19 mouse cellular contexts compared by ENCODE assay signal in genomic region chr6:72065988-72066387, GRCm38 (mm10). TPM values are rescaled to one million over a fixed set of nuclear protein-coding genes. Genes with fewer than 3 reads are reported as not detected.
DNase-seq lines count a peak whose midpoint lies in the region; ATAC-seq and TF ChIP-seq lines count a peak whose summit lies in the region.
"Had no signal": no experiment of that assay in that cellular context is flagged by ENCODE, and none has a peak within 500 bp of the region (broad histone marks: within the 10 kb centered on the region; RNA-seq: fewer than 3 reads in every experiment).

No protein-coding gene starts in this region.

- 0 out of 2 replicates have a peak overlapping the region, but pooled peaks have one; percentile 16 for H3K27ac ChIP-seq in heart, embryonic 10.5 days
- H3K27ac ChIP-seq in heart, embryonic 12.5 days (ENCODE audit: poor library complexity, severe bottlenecking): no peak overlapping the region
- H3K27ac ChIP-seq in kidney, embryonic 14.5 days (ENCODE audit: low read depth, low read length): no peak overlapping the region
- no peak overlapping the region for H3K27ac ChIP-seq in lung, embryonic 14.5 days (ENCODE audit: low read depth)
- H3K27ac ChIP-seq in stomach, embryonic 14.5 days (ENCODE audit: low read length): no peak overlapping the region
- no peak overlapping the region for H3K27ac ChIP-seq in stomach, postnatal 0 days (replicated peaks)
- H3K27ac ChIP-seq: embryonic facial prominence, embryonic 10.5 days; forebrain, embryonic 10.5 days; gastrocnemius, adult 2 months; hindbrain, embryonic 14.5 days had no signal

- H3K27me3 ChIP-seq in heart, embryonic 10.5 days (ENCODE audit: insufficient read depth, poor library complexity, severe bottlenecking): no peaks in the 10 kb centered on the region
- no peaks in the 10 kb centered on the region for H3K27me3 ChIP-seq in heart, embryonic 12.5 days (replicated peaks)
- H3K27me3 ChIP-seq in kidney, embryonic 14.5 days (ENCODE audit: control insufficient read depth, insufficient read depth, low read length): no peaks in the 10 kb centered on the region
- H3K27me3 ChIP-seq in lung, embryonic 14.5 days (ENCODE audit: insufficient read depth, low read length): no peaks in the 10 kb centered on the region
- H3K27me3 ChIP-seq in stomach, embryonic 14.5 days (ENCODE audit: control insufficient read depth, insufficient read depth, low read length): no peaks in the 10 kb centered on the region
- no peaks in the 10 kb centered on the region for H3K27me3 ChIP-seq in stomach, postnatal 0 days (ENCODE audit: control insufficient read depth, insufficient read depth, low read length)

- no peak overlapping the region for H3K4me2 ChIP-seq in heart, embryonic 12.5 days
- no peak overlapping the region for H3K4me2 ChIP-seq in kidney, embryonic 14.5 days (replicated peaks; ENCODE audit: low read depth, low read length)
- no peak overlapping the region for H3K4me2 ChIP-seq in lung, embryonic 14.5 days
- H3K4me2 ChIP-seq in stomach, embryonic 14.5 days (replicated peaks; ENCODE audit: low read depth, low read length): no peak overlapping the region
- H3K4me2 ChIP-seq in stomach, postnatal 0 days (replicated peaks; ENCODE audit: low read depth): no peak overlapping the region
- H3K4me2 ChIP-seq: hindbrain, embryonic 14.5 days had no signal

- H3K9ac ChIP-seq in heart, embryonic 12.5 days: no peak overlapping the region
- no peak overlapping the region for H3K9ac ChIP-seq in kidney, embryonic 14.5 days (ENCODE audit: low read depth, low read length)
- H3K9ac ChIP-seq in lung, embryonic 14.5 days: no peak overlapping the region
- no peak overlapping the region for H3K9ac ChIP-seq in stomach, embryonic 14.5 days (replicated peaks; ENCODE audit: low read depth, low read length)
- no peak overlapping the region for H3K9ac ChIP-seq in stomach, postnatal 0 days (ENCODE audit: low read length)
- H3K9ac ChIP-seq: hindbrain, embryonic 14.5 days had no signal

- no peak for DNase-seq in heart, embryonic 10.5 days (ENCODE audit: low spot score)
- no peak for DNase-seq in kidney, adult 9 months
- DNase-seq in lung, embryonic 14.5 days: peak; percentile 74
- DNase-seq in lung, postnatal 14 days: no peak
- no peak for DNase-seq in stomach, postnatal 0 days (ENCODE audit: low spot score)
- DNase-seq: adrenal gland, postnatal 10 days; cerebellum, adult 11-12 months; cerebellum, adult 9-11 months; gastrocnemius, adult 2 months; gastrocnemius, postnatal 25 days; heart, postnatal 10 days; heart, postnatal 4 days had no signal

- 59% methylated on average over 10 of the region's 10 CpGs for WGBS in heart, embryonic 10.5 days
- WGBS in heart, embryonic 12.5 days: 59% methylated on average over 10 of the region's 10 CpGs
- WGBS in kidney, embryonic 14.5 days: 46% methylated on average over 10 of the region's 10 CpGs
- WGBS in lung, embryonic 14.5 days: 39% methylated on average over 10 of the region's 10 CpGs
- 30% methylated on average over 10 of the region's 10 CpGs for WGBS in stomach, embryonic 14.5 days
- WGBS in stomach, postnatal 0 days: 43% methylated on average over 9 of the region's 10 CpGs

- TF ChIP-seq EP300 in stomach, postnatal 0 days (optimal IDR thresholded peaks at IDR 0.05): no peak

- ATAC-seq in heart, embryonic 12.5 days (ENCODE audit: insufficient number of reproducible peaks, low FRiP score): no peak
- peak; percentile 55; the same call in 1 of the 2 replicates for ATAC-seq in kidney, embryonic 14.5 days (ENCODE audit: low FRiP score, low TSS enrichment)
- peak; percentile 86; the same call in 1 of the 2 replicates for ATAC-seq in lung, embryonic 14.5 days (ENCODE audit: insufficient read depth)
- ATAC-seq in stomach, embryonic 14.5 days (ENCODE audit: insufficient number of reproducible peaks, insufficient read depth, low FRiP score, low read depth): 0 out of 2 replicates have a peak, but pooled peaks have one; percentile 23
- ATAC-seq in stomach, postnatal 0 days (ENCODE audit: low FRiP score, low TSS enrichment): no peak
- ATAC-seq: forebrain, embryonic 14.5 days had no signal

- no peaks in the 10 kb centered on the region for H3K36me3 ChIP-seq in heart, embryonic 10.5 days
- H3K36me3 ChIP-seq in heart, embryonic 12.5 days: no peaks in the 10 kb centered on the region
- H3K36me3 ChIP-seq in kidney, embryonic 14.5 days (ENCODE audit: control insufficient read depth, insufficient read depth, low read length): no peaks in the 10 kb centered on the region
- no peaks in the 10 kb centered on the region for H3K36me3 ChIP-seq in lung, embryonic 14.5 days (ENCODE audit: insufficient read depth)
- no peaks in the 10 kb centered on the region for H3K36me3 ChIP-seq in stomach, embryonic 14.5 days (ENCODE audit: control insufficient read depth, insufficient read depth, low read length)
- no peaks in the 10 kb centered on the region for H3K36me3 ChIP-seq in stomach, postnatal 0 days (ENCODE audit: control insufficient read depth, insufficient read depth, low read length)
- H3K36me3 ChIP-seq: embryonic facial prominence, embryonic 10.5 days; forebrain, embryonic 10.5 days had no signal

- TF ChIP-seq CTCF in lung, embryonic 14.5 days (IDR thresholded peaks at IDR 0.05; ENCODE audit: low read depth): no peak
- TF ChIP-seq CTCF in stomach, postnatal 0 days (IDR thresholded peaks at IDR 0.05; ENCODE audit: low read depth): no peak

- no peaks in the 10 kb centered on the region for H3K9me3 ChIP-seq in heart, embryonic 10.5 days
- no peaks in the 10 kb centered on the region for H3K9me3 ChIP-seq in heart, embryonic 12.5 days (replicated peaks)
- no peaks in the 10 kb centered on the region for H3K9me3 ChIP-seq in kidney, embryonic 14.5 days (ENCODE audit: control insufficient read depth, low read length)
- H3K9me3 ChIP-seq in lung, embryonic 14.5 days (ENCODE audit: low read depth, low read length): no peaks in the 10 kb centered on the region
- H3K9me3 ChIP-seq in stomach, embryonic 14.5 days (ENCODE audit: control insufficient read depth, low read depth, low read length): no peaks in the 10 kb centered on the region
- H3K9me3 ChIP-seq in stomach, postnatal 0 days (ENCODE audit: control insufficient read depth, low read length): no peaks in the 10 kb centered on the region
- H3K9me3 ChIP-seq: embryonic facial prominence, embryonic 10.5 days; forebrain, embryonic 10.5 days had no signal

- peaks cover 20% of the 10 kb centered on the region; the same call in 1 of the 2 replicates for H3K4me1 ChIP-seq in heart, embryonic 10.5 days
- H3K4me1 ChIP-seq in heart, embryonic 12.5 days (replicated peaks): peaks cover 11% of the 10 kb centered on the region
- H3K4me1 ChIP-seq in kidney, embryonic 14.5 days (ENCODE audit: control insufficient read depth, insufficient read depth, low read length): no peaks in the 10 kb centered on the region
- no peaks in the 10 kb centered on the region for H3K4me1 ChIP-seq in lung, embryonic 14.5 days (ENCODE audit: insufficient read depth)
- no peaks in the 10 kb centered on the region for H3K4me1 ChIP-seq in stomach, embryonic 14.5 days (ENCODE audit: control insufficient read depth, insufficient read depth, low read length)
- no peaks in the 10 kb centered on the region for H3K4me1 ChIP-seq in stomach, postnatal 0 days (replicated peaks; ENCODE audit: control insufficient read depth, insufficient read depth)
- H3K4me1 ChIP-seq: embryonic facial prominence, embryonic 10.5 days; forebrain, embryonic 10.5 days had no signal

- no peak overlapping the region for H3K4me3 ChIP-seq in heart, embryonic 10.5 days
- no peak overlapping the region for H3K4me3 ChIP-seq in heart, embryonic 12.5 days
- H3K4me3 ChIP-seq in kidney, embryonic 14.5 days (ENCODE audit: low read length): no peak overlapping the region
- no peak overlapping the region for H3K4me3 ChIP-seq in lung, embryonic 14.5 days (ENCODE audit: low read depth, low read length)
- no peak overlapping the region for H3K4me3 ChIP-seq in stomach, embryonic 14.5 days (ENCODE audit: low read depth, low read length)
- no peak overlapping the region for H3K4me3 ChIP-seq in stomach, postnatal 0 days (ENCODE audit: low read depth, low read length)
- H3K4me3 ChIP-seq: embryonic facial prominence, embryonic 10.5 days; forebrain, embryonic 10.5 days; gastrocnemius, adult 2 months had no signal

RNA-seq across cellular contexts. Expression of gene St3gal5, which starts 31.4 kb away (rescaled TPM):
- 59.5 and 64.1 TPM in 2 replicates for polyA plus RNA-seq in heart, embryonic 10.5 days (2016; fragmentation: Nextera tagmentation; extraction: Ambion mirVana)
- polyA plus RNA-seq in heart, embryonic 12.5 days (2016; fragmentation: Nextera tagmentation; extraction: Ambion mirVana): 68.1 and 68.8 TPM in 2 replicates
- 26.4 and 31.4 TPM in 2 replicates for polyA plus RNA-seq in kidney, embryonic 14.5 days (2014; fragmentation: Nextera tagmentation; extraction: Ambion mirVana)
- polyA plus RNA-seq in lung, embryonic 14.5 days (2014; fragmentation: Nextera tagmentation; extraction: Ambion mirVana): 33.8 and 36.5 TPM in 2 replicates
- polyA plus RNA-seq in stomach, embryonic 14.5 days (2014; fragmentation: Nextera tagmentation; extraction: Ambion mirVana): 27.0 and 28.3 TPM in 2 replicates
- 13.4 and 14.2 TPM in 2 replicates for polyA plus RNA-seq in stomach, postnatal 0 days (2015; fragmentation: Nextera tagmentation; extraction: Ambion mirVana)

Comparison
In these comparisons a context has a peak if more than half of its experiments do, and no peak if none do; other contexts are left out.
1. ATAC-seq: peak in kidney, embryonic 14.5 days (single experiment), lung, embryonic 14.5 days (single experiment) and stomach, embryonic 14.5 days (single experiment); none in heart, embryonic 12.5 days (single experiment) and stomach, postnatal 0 days (single experiment).